Mouse (Mus musculus) left cerebral cortex, adult 18-20 months (tissue): ENCODE measurements around the gene Optn. TPM values are rescaled to one million over a fixed set of nuclear protein-coding genes. Genes with fewer than 3 reads are reported as not detected.
A peak's percentile ranks its signal among the peaks of the same experiment; 100 is the strongest.

Source experiments
- DNase-seq, 2 experiments: peaks; one replicate each; pipeline ENCODE4 v3.0.0; 2021 to 2022; ENCODE audit warnings: low spot score in 2 of 2, mixed read lengths in 1 of 2
- total RNA-seq, 2 experiments: library from RNA; stranded (reverse); gene quantifications; 2 replicates each; pipeline ENCODE4 v1.2.3; 2021

The Optn gene
- total RNA-seq, 2 experiments from 2014 or later, result 19.3 to 20.7 TPM

GRCm38 (mm10) chr2:5033546-5034420 is 30.1 kb downstream of the Optn start:
- DNase-seq, result no peak

DNA sequence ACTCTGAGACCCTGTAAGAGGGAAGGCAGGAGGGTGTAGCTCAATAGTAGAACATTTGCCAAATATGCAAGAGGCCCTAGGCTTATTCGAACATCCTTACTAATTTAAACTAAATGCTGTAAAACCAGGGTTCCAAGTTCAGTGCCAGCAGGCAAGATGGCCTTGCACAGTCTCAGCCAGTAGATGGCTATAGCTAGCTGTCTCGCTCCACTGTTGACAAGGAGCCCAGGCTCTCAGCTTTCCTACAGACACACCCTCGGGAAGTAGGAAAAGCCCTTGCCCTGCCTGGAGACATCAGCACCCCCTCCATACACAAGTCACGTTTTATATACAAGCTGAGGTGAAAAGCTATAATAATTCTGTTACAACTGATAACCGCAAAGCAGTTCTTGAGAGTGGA is 31.2 kb downstream of the Optn start:
- no peak for DNase-seq

- DNase-seq, result peak; percentile 41 to 49
These were observed 32.6 kb downstream of the Optn start for GRCm38 (mm10) chr2:5031215-5031614.

- DNase-seq, result no peak
These were observed 34.0 kb downstream of the Optn start for GRCm38 (mm10) chr2:5029808-5030207.

- no peak for DNase-seq
These were observed 35.8 kb downstream of the Optn start for GRCm38 (mm10) chr2:5028047-5028446.

GRCm38 (mm10) chr2:5027057-5027456 is 36.8 kb downstream of the Optn start:
- DNase-seq, result no peak

DNA sequence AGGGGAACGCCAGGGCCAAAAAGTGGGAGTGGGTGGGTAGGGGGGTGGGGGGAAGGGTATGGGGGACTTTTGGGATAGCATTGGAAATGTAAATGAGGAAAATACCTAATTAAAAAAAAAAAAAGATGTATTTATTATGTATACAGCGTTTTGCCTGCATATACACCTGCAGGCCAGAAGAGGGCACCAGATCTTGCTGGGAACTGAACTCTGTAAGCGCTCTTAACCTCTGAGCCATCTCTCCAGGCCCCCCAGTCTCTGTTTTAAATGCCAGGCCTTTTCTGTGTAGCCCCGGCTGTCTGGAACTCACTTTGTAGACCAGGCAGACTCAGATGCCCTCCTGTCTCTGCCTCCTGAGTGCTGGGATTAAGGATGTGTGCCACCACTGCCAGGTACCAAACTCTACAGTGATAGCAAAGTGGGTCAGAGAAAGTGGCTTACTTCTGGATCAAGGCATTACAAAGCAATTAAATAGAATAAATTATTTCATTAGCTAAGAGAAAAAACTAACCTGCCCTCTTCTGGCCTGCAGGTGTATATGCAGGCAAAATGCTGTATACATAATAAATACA is 38.6 kb downstream of the Optn start:
- no peak for DNase-seq

GRCm38 (mm10) chr2:5023699-5024399 is 40.0 kb downstream of the Optn start:
- DNase-seq, result no peak

DNA sequence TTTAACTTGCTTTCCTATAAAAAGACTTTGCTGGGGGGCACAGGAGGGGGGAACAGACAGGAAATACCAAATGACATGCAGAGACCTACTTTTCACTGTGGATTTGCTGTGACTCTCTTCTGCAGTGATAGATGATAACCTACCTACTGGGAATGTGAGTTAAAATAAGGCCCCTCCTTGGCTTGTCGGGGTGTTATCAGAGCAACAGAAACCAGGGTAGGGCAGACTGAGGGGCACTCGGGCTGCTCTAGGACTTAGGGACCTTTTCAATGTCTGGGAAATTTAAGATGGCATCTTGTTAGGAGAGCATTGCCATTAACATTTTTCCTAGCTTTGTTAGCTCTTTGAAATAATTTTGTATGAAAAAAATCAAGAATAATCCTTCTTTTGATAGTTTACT is 40.6 kb downstream of the Optn start:
- no peak for DNase-seq

GRCm38 (mm10) chr2:5019708-5020107 is 44.1 kb downstream of the Optn start:
- DNase-seq, result peak; percentile 42 to 60

GRCm38 (mm10) chr2:5016922-5017321 is 46.9 kb downstream of the Optn start:
- no peak for DNase-seq

- DNase-seq, result no peak
These were observed 48.3 kb downstream of the Optn start for GRCm38 (mm10) chr2:5015527-5015926.

GRCm38 (mm10) chr2:5014616-5015015 is 49.2 kb downstream of the Optn start:
- DNase-seq, result no peak

GRCm38 (mm10) chr2:5012491-5013324 is 51.1 kb downstream of the Optn start, which contains the start of gene Mcm10:
Mcm10 (minus strand) TSS chr2:5012791.
- peak; percentile 87 for DNase-seq

GRCm38 (mm10) chr2:5011898-5012490 is 51.9 kb downstream of the Optn start:
- DNase-seq, result no peak

GRCm38 (mm10) chr2:5007107-5007506 is 56.7 kb downstream of the Optn start:
- no peak for DNase-seq

GRCm38 (mm10) chr2:5001266-5001665 is 62.6 kb downstream of the Optn start:
- no peak for DNase-seq

GRCm38 (mm10) chr2:4998905-4999304 is 64.9 kb downstream of the Optn start:
- DNase-seq, result no peak

DNA sequence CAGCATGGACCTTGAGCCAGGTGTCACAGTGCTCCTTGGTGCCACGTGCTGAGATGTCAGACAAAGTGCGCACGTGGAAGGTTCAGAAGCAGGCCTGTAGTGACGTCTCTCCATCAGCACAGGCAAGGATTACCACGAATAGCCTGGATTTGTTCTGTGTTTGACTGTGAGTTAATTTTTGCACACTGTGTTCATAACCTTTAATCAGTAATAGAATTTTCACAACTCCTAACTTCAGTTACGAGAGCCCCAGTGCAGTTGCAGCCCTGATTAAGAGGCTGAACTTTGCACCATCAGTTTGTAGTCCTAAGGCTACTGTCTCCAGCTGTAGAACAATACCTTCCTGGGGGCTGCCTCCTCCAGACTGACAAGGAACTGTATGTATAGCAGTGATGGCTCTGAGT is 67.4 kb downstream of the Optn start:
- no peak for DNase-seq

DNA sequence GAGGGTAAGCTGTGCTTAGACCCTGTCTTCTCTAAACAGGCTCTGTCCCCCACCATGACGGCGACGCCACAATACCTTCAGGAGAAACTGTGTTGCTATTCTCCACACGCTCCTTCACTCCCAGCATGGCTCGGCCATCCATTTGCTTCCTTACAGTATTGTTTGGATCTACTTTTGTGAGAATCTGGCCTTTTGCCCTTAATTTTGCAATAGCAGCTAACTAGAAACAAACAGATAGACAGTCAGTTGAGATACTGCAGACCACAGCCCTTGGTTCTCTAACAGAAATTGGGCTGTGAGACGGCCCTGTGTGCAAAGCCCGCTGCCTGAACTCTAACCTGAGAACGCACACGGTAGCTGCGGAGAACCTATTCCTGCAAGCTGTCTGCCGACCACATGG is 68.2 kb downstream of the Optn start:
- no peak for DNase-seq

DNA sequence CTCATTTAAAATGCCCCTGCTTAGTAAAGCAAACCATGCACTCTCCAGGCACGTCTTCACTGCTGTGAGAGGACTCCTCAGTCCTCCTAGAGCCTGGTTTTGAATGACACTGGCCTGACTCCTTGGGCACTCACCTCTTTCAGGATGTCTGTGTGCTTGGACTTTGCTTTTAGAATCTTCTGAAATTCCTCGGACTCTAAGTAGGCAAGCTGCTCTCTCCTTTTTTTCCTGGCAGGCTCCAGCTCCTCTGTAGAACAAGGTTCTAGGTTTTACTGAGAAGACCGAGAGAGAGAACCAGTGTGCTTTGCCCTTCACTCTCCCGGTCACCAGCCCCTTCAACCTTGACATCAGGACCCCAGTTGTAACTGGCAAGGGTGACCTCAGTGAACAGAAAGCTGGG is 69.4 kb downstream of the Optn start:
- DNase-seq, result no peak
